19 mouse cellular contexts compared by ENCODE assay signal in the genomic region with DNA sequence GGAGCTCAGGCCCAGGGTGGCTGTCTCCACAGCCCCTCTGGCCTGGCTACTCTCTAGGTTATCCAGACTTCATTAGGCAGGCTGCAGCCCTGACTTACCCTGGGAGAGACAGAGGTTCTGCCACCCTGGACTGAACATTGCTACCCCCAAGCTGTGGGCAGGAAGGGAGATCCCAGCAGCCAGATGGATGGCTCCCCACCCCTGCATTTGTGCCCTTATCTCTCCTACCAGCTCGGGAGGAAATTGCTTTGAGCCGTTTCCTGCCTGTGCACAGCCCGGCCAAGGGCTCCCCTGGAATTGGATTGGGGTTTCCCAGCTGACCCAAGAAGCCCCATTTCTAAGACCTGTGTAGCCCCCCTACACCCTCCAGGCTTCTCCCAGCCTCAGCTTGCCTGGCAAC. TPM values are rescaled to one million over a fixed set of nuclear protein-coding genes. Genes with fewer than 3 reads are reported as not detected.
A peak's percentile ranks its signal among the peaks of the same experiment; 100 is the strongest.
DNase-seq lines count a peak whose midpoint lies in the region; ATAC-seq and TF ChIP-seq lines count a peak whose summit lies in the region.
"Had no signal": no experiment of that assay in that cellular context is flagged by ENCODE, and none has a peak within 500 bp of the region (broad histone marks: within the 10 kb centered on the region; RNA-seq: fewer than 3 reads in every experiment).

No protein-coding gene starts in this region.

- no peaks in the 10 kb centered on the region for H3K36me3 ChIP-seq in heart, embryonic 15.5 days
- no peaks in the 10 kb centered on the region for H3K36me3 ChIP-seq in midbrain, embryonic 10.5 days
- H3K36me3 ChIP-seq in midbrain, embryonic 13.5 days = peaks cover 16% of the 10 kb centered on the region
- no peaks in the 10 kb centered on the region for H3K36me3 ChIP-seq in lung, embryonic 14.5 days (ENCODE audit: insufficient read depth)
- H3K36me3 ChIP-seq: intestine, embryonic 15.5 days; limb, embryonic 15.5 days had no signal

- no peak overlapping the region for H3K4me3 ChIP-seq in heart, embryonic 15.5 days
- no peak overlapping the region for H3K4me3 ChIP-seq in midbrain, embryonic 10.5 days
- no peak overlapping the region for H3K4me3 ChIP-seq in midbrain, embryonic 13.5 days (replicated peaks)
- H3K4me3 ChIP-seq in lung, embryonic 14.5 days (ENCODE audit: low read depth, low read length) = no peak overlapping the region
- H3K4me3 ChIP-seq: gastrocnemius, adult 2 months; intestine, embryonic 15.5 days; limb, embryonic 15.5 days; neural tube, embryonic 13.5 days had no signal

- no peak overlapping the region for H3K9ac ChIP-seq in heart, embryonic 15.5 days
- no peak overlapping the region for H3K9ac ChIP-seq in midbrain, embryonic 13.5 days (replicated peaks)
- H3K9ac ChIP-seq in lung, embryonic 14.5 days = no peak overlapping the region
- H3K9ac ChIP-seq: forebrain, postnatal 0 days; intestine, embryonic 15.5 days; limb, embryonic 15.5 days; neural tube, embryonic 13.5 days had no signal

- no peak for ATAC-seq in heart, embryonic 15.5 days (replicated peaks; ENCODE audit: insufficient number of reproducible peaks, insufficient read depth, low FRiP score, low read depth)
- no peak for ATAC-seq in midbrain, embryonic 13.5 days
- ATAC-seq in lung, embryonic 14.5 days (ENCODE audit: insufficient read depth) = no peak
- ATAC-seq in megakaryocyte-erythroid progenitor cell, adult 5-6 weeks (replicated peaks; ENCODE audit: low FRiP score, low TSS enrichment, poor library complexity, severe bottlenecking) = 0 out of 2 replicates have a peak, but pooled peaks have one; percentile 14
- ATAC-seq: forebrain, postnatal 0 days; intestine, embryonic 15.5 days had no signal

- WGBS in heart, embryonic 15.5 days = 7% methylated on average over 3 of the region's 3 CpGs
- WGBS in midbrain, embryonic 10.5 days = 61% methylated on average over 3 of the region's 3 CpGs
- 67% methylated on average over 3 of the region's 3 CpGs for WGBS in midbrain, embryonic 13.5 days
- 22% methylated on average over 3 of the region's 3 CpGs for WGBS in lung, embryonic 14.5 days

- no peak for TF ChIP-seq CTCF in lung, embryonic 14.5 days (IDR thresholded peaks at IDR 0.05; ENCODE audit: low read depth)

- no peaks in the 10 kb centered on the region for H3K27me3 ChIP-seq in heart, embryonic 15.5 days
- no peaks in the 10 kb centered on the region for H3K27me3 ChIP-seq in midbrain, embryonic 10.5 days (ENCODE audit: low read depth, poor library complexity, severe bottlenecking)
- H3K27me3 ChIP-seq in midbrain, embryonic 13.5 days = no peaks in the 10 kb centered on the region
- no peaks in the 10 kb centered on the region for H3K27me3 ChIP-seq in lung, embryonic 14.5 days (ENCODE audit: insufficient read depth, low read length)
- H3K27me3 ChIP-seq: intestine, embryonic 15.5 days; limb, embryonic 15.5 days had no signal

- peaks cover 37% of the 10 kb centered on the region for H3K4me1 ChIP-seq in heart, embryonic 15.5 days (replicated peaks)
- H3K4me1 ChIP-seq in midbrain, embryonic 10.5 days = peaks cover 37% of the 10 kb centered on the region
- H3K4me1 ChIP-seq in midbrain, embryonic 13.5 days (replicated peaks) = peaks cover 34% of the 10 kb centered on the region
- no peaks in the 10 kb centered on the region for H3K4me1 ChIP-seq in lung, embryonic 14.5 days (ENCODE audit: insufficient read depth)
- H3K4me1 ChIP-seq: intestine, embryonic 15.5 days; limb, embryonic 15.5 days had no signal

- peak overlapping the region; percentile 70 for H3K27ac ChIP-seq in heart, embryonic 15.5 days
- H3K27ac ChIP-seq in midbrain, embryonic 10.5 days (replicated peaks) = peak overlapping the region; percentile 34; the same call in 1 of the 2 replicates
- H3K27ac ChIP-seq in midbrain, embryonic 13.5 days = no peak overlapping the region
- no peak overlapping the region for H3K27ac ChIP-seq in lung, embryonic 14.5 days (ENCODE audit: low read depth)
- H3K27ac ChIP-seq: gastrocnemius, adult 2 months; intestine, embryonic 15.5 days; limb, embryonic 15.5 days; neural tube, embryonic 13.5 days had no signal

- no peak for DNase-seq in heart, postnatal 10 days
- DNase-seq in midbrain, embryonic 10.5 days (ENCODE audit: low spot score) = no peak
- peak; percentile 25 for DNase-seq in lung, embryonic 14.5 days
- DNase-seq in thymus, postnatal 0 days (ENCODE audit: low spot score) = no peak
- DNase-seq in cerebellum, postnatal 10 days = no peak
- DNase-seq: cerebellum, adult 2 months; forebrain, postnatal 0 days; gastrocnemius, adult 2 months; kidney, postnatal 4 days; right cerebral cortex, postnatal 25 days; thymus, postnatal 4 days had no signal

- no peaks in the 10 kb centered on the region for H3K9me3 ChIP-seq in heart, embryonic 15.5 days (replicated peaks)
- no peaks in the 10 kb centered on the region for H3K9me3 ChIP-seq in midbrain, embryonic 10.5 days (replicated peaks)
- H3K9me3 ChIP-seq in midbrain, embryonic 13.5 days = no peaks in the 10 kb centered on the region
- no peaks in the 10 kb centered on the region for H3K9me3 ChIP-seq in lung, embryonic 14.5 days (ENCODE audit: low read depth, low read length)
- H3K9me3 ChIP-seq: intestine, embryonic 15.5 days; limb, embryonic 15.5 days; neural tube, embryonic 13.5 days had no signal

- peak overlapping the region; percentile 45; the same call in 1 of the 2 replicates for H3K4me2 ChIP-seq in heart, embryonic 15.5 days
- H3K4me2 ChIP-seq in midbrain, embryonic 13.5 days (replicated peaks) = no peak overlapping the region
- no peak overlapping the region for H3K4me2 ChIP-seq in lung, embryonic 14.5 days
- H3K4me2 ChIP-seq: intestine, embryonic 15.5 days; limb, embryonic 15.5 days; neural tube, embryonic 13.5 days had no signal

- intact Hi-C loops in heart, postnatal 10 days (cut with DNase I) = no loop called here

RNA-seq across cellular contexts. Expression of a gene that starts 23.8 kb away (rescaled TPM):
- polyA plus RNA-seq in heart, embryonic 15.5 days (2015; fragmentation: Nextera tagmentation; extraction: Ambion mirVana) = 1.4 and 1.6 TPM in 2 replicates
- total RNA-seq in heart, postnatal 10 days (2021) = 1 to 10 TPM; 4.3 to 5.5 TPM
- 0.42 and 0.65 TPM in 2 replicates for polyA plus RNA-seq in midbrain, embryonic 10.5 days (2016; fragmentation: Nextera tagmentation; extraction: Ambion mirVana)
- polyA plus RNA-seq in midbrain, embryonic 13.5 days (2015; fragmentation: Nextera tagmentation; extraction: Ambion mirVana) = 2.8 and 3.7 TPM in 2 replicates
- polyA plus RNA-seq in lung, embryonic 14.5 days (2014; fragmentation: Nextera tagmentation; extraction: Ambion mirVana) = 0.30 and 0.49 TPM in 2 replicates
- not detected in 2 replicates for total RNA-seq in megakaryocyte-erythroid progenitor cell, adult 5-6 weeks (2014; fragmentation: Nextera tagmentation)
- total RNA-seq in megakaryocyte-erythroid progenitor cell, adult 5-6 weeks (2017) = not detected in 2 replicates
- 0.17 and 0.22 TPM in 2 replicates for polyA plus RNA-seq in thymus, postnatal 0 days (2015; fragmentation: Nextera tagmentation; extraction: Ambion mirVana)
- total RNA-seq: hematopoietic stem cell, adult 5-6 weeks; megakaryocyte progenitor cell, adult 5-6 weeks had no signal

Comparison
In these comparisons a context has a peak if more than half of its experiments do, and no peak if none do; other contexts are left out.
1. H3K27ac ChIP-seq: peak in heart, embryonic 15.5 days (single experiment) and midbrain, embryonic 10.5 days (single experiment); none in midbrain, embryonic 13.5 days (single experiment) and lung, embryonic 14.5 days (single experiment).